Mouse (Mus musculus): Measurements from ENCODE around the gene Ifnar2. TPM values are rescaled to one million over a fixed set of nuclear protein-coding genes. Genes with fewer than 3 reads are reported as not detected.

Gene Ifnar2
- total and polyA plus RNA-seq, 2 experiments from 2014 or later = 31.0 to 49.8 TPM

DNA sequence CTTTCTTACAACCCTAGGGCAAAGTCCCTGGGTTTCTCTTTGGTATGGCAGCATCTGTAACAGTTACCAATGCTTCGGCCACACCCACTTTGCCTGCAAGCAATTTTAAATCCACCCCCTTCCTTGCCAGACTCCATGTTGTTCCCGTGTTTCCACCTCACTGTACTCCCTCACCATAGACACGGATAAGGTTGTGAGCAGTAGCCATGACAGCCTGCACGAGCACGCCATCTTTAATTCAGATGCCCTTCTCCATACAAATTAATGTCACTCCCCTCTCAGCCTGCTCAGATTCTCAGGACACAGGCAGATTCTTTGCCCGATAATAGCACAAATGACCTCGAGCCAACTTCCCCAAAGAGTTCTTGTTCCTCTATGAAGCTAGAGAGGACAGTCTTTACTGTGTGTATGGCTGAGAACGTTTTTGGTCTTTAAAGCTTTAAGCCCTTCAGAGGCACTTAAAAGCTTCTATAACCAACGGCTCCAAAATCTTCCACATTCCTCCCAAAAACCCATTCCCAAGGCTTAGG lies 9.7 kb downstream of the Ifnar2 start:
- Histone ChIP-seq H3K9me3 (replicated peaks; ENCODE audit: control insufficient read depth, low read length) (no peaks in the 10 kb centered on the region), H3K27me3 (ENCODE audit: control insufficient read depth, insufficient read depth, low read length) (no peaks in the 10 kb centered on the region), H3K4me3 (ENCODE audit: low read depth, low read length) (no peak overlapping the region), H3K4me2 (ENCODE audit: low read depth, low read length) (no peak overlapping the region), H3K4me1 (ENCODE audit: control insufficient read depth, insufficient read depth) (peaks cover 22% of the 10 kb centered on the region), H3K27ac (ENCODE audit: low read depth) (no peak overlapping the region), H3K9ac (replicated peaks; ENCODE audit: low read depth, low read length) (no peak overlapping the region), H3K36me3 (replicated peaks; ENCODE audit: control insufficient read depth, insufficient read depth, low read length) (peaks cover 35% of the 10 kb centered on the region)
- TF ChIP-seq EP300 (IDR thresholded peaks at IDR 0.05; ENCODE audit: low read depth) = no peak
- TF ChIP-seq CTCF (IDR thresholded peaks at IDR 0.05; ENCODE audit: low read depth) = no peak
- DNase-seq (ENCODE audit: low spot score) (no peak), ATAC-seq (ENCODE audit: insufficient read depth, low read depth) (no peak)
- WGBS = 89% methylated on average over 9 of the region's 9 CpGs

DNA sequence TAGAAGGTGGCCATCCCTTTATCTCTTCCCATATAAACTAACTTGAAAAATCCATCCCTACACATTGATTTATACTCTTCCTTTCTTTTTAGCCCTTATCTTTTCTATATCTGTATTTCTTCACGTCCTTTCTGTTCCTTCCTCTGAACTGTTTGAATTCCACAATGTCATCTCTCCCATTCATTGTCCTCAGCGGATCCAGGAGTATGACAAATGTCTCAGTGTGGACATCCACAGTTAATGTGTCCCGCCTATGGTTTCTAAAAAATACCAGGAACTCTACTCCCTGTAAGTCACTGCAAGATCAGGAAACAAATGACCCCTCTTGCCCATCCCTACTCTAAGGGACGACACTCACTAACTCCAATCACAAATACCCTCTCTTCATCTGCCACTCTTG lies 11.6 kb downstream of the Ifnar2 start:
- Histone ChIP-seq H3K36me3 (replicated peaks; ENCODE audit: control insufficient read depth, insufficient read depth, low read length) (peaks cover 51% of the 10 kb centered on the region), H3K4me1 (ENCODE audit: control insufficient read depth, insufficient read depth) (peaks cover 15% of the 10 kb centered on the region), H3K9me3 (replicated peaks; ENCODE audit: control insufficient read depth, low read length) (no peaks in the 10 kb centered on the region), H3K4me3 (ENCODE audit: low read depth, low read length) (no peak overlapping the region), H3K27me3 (ENCODE audit: control insufficient read depth, insufficient read depth, low read length) (no peaks in the 10 kb centered on the region), H3K27ac (ENCODE audit: low read depth) (no peak overlapping the region), H3K4me2 (ENCODE audit: low read depth, low read length) (no peak overlapping the region), H3K9ac (replicated peaks; ENCODE audit: low read depth, low read length) (no peak overlapping the region)
- ATAC-seq (ENCODE audit: insufficient read depth, low read depth) = no peak
- TF ChIP-seq CTCF (IDR thresholded peaks at IDR 0.05; ENCODE audit: low read depth) = no peak
- no peak for TF ChIP-seq EP300 (IDR thresholded peaks at IDR 0.05; ENCODE audit: low read depth)
- WGBS = 71% methylated on average over 4 of the region's 4 CpGs
- DNase-seq (ENCODE audit: low spot score) = no peak

DNA sequence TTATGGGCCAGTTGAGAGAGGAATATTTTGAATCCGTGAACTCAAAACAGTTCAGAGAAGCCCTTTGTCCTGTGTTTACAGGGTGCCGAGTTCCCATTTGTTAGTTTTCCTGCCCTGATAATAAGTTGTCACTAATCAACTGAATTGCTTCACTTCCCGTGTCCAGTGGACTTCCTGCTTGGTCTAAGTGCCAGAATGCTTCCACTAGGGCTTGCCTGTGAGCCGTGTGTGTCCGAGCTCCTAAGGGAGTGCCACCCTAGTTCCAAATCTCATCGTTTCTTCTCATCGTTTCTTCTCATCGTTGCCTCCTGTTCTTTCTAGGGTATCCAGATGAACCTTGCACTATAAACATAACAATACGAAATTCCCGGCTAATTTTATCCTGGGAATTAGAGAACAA lies 13.0 kb downstream of the Ifnar2 start:
- Histone ChIP-seq H3K36me3 (replicated peaks; ENCODE audit: control insufficient read depth, insufficient read depth, low read length) (peaks cover 64% of the 10 kb centered on the region), H3K9ac (replicated peaks; ENCODE audit: low read depth, low read length) (no peak overlapping the region), H3K4me3 (ENCODE audit: low read depth, low read length) (no peak overlapping the region), H3K27ac (ENCODE audit: low read depth) (peak overlapping the region; percentile 62), H3K27me3 (ENCODE audit: control insufficient read depth, insufficient read depth, low read length) (no peaks in the 10 kb centered on the region), H3K4me1 (ENCODE audit: control insufficient read depth, insufficient read depth) (peaks cover 8% of the 10 kb centered on the region; the same call in 1 of the 2 replicates), H3K9me3 (replicated peaks; ENCODE audit: control insufficient read depth, low read length) (peaks cover 3% of the 10 kb centered on the region; the same call in 1 of the 2 replicates), H3K4me2 (ENCODE audit: low read depth, low read length) (no peak overlapping the region)
- DNase-seq (ENCODE audit: low spot score) (peak; percentile 61), ATAC-seq (ENCODE audit: insufficient read depth, low read depth) (peak; percentile 64; the same call in 1 of the 2 replicates)
- 37% methylated on average over 10 of the region's 10 CpGs for WGBS
- TF ChIP-seq EP300 (IDR thresholded peaks at IDR 0.05; ENCODE audit: low read depth) (no peak), CTCF (IDR thresholded peaks at IDR 0.05; ENCODE audit: low read depth) (no peak)

DNA sequence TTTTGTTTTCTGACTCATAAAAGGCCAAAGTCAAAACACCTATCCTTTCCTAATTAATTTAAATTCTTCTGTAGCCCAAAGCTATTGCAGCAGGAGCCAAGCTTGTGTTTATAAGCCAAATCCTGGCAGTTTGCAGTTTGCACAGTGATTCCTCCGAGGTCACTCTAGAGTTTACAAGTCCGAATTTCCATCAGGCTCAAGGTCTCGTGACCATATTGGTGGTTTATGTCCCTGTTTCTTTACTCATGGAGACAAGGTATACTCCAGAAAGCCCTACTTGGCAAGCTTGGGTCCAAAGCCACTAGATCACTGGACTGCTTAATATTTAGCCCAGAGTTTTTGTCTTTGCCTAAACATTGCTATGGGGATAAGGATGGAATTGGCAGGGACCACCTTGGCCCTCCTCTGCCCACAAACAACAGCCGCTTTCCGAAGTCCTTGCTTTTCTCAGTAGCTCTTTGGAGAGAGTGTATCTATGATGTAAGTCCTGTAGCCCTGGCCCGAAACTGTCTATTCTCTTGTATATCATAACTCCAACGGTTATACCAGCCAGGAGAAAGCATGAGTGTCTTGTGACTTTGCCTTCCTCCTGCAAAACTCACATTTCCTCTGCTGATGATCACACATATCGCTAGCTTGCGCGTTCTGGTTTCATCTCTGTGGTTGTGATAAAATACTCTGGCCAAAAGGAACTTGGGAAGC lies 14.0 kb downstream of the Ifnar2 start:
- WGBS = 90% methylated on average over 10 of the region's 10 CpGs
- Histone ChIP-seq H3K4me3 (ENCODE audit: low read depth, low read length) (no peak overlapping the region), H3K36me3 (replicated peaks; ENCODE audit: control insufficient read depth, insufficient read depth, low read length) (peaks cover 67% of the 10 kb centered on the region), H3K27ac (ENCODE audit: low read depth) (no peak overlapping the region; the same call in 1 of the 2 replicates), H3K4me2 (ENCODE audit: low read depth, low read length) (no peak overlapping the region), H3K9me3 (replicated peaks; ENCODE audit: control insufficient read depth, low read length) (peaks cover 3% of the 10 kb centered on the region; the same call in 1 of the 2 replicates), H3K9ac (replicated peaks; ENCODE audit: low read depth, low read length) (no peak overlapping the region), H3K27me3 (ENCODE audit: control insufficient read depth, insufficient read depth, low read length) (no peaks in the 10 kb centered on the region), H3K4me1 (ENCODE audit: control insufficient read depth, insufficient read depth) (peaks cover 8% of the 10 kb centered on the region; the same call in 1 of the 2 replicates)
- TF ChIP-seq EP300 (IDR thresholded peaks at IDR 0.05; ENCODE audit: low read depth) (no peak), CTCF (IDR thresholded peaks at IDR 0.05; ENCODE audit: low read depth) (no peak)
- ATAC-seq (ENCODE audit: insufficient read depth, low read depth) (no peak), DNase-seq (ENCODE audit: low spot score) (no peak)

DNA sequence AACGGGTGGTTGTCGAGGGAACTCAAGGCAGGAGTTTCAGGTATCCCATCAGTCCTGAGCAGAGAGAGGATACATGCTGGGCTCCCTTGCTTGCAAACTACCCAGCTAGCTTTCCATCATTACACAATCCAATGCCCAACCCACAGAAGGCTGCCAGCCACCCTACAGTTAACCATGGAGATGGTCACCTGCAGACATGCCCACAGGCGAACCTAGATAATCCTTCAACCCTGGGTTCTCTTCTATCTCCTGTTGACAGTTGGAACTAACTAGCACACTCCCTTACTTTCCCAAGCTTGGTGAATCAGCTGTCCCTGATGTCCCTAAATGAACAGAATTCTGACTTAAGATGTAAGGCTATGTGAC lies 14.5 kb downstream of the Ifnar2 start:
- no peak overlapping the region for H3K27ac ChIP-seq (ENCODE audit: low read depth)
- H3K4me2 ChIP-seq (ENCODE audit: low read depth, low read length) = no peak overlapping the region
- no peak overlapping the region for H3K9ac ChIP-seq (replicated peaks; ENCODE audit: low read depth, low read length)
- 77% methylated on average over 3 of the region's 3 CpGs for WGBS
- DNase-seq (ENCODE audit: low spot score) (no peak), ATAC-seq (ENCODE audit: insufficient read depth, low read depth) (no peak)
- H3K27me3 ChIP-seq (ENCODE audit: control insufficient read depth, insufficient read depth, low read length) = no peaks in the 10 kb centered on the region
- peaks cover 72% of the 10 kb centered on the region for H3K36me3 ChIP-seq (replicated peaks; ENCODE audit: control insufficient read depth, insufficient read depth, low read length)
- H3K4me3 ChIP-seq (ENCODE audit: low read depth, low read length) = no peak overlapping the region
- H3K9me3 ChIP-seq (replicated peaks; ENCODE audit: control insufficient read depth, low read length) = peaks cover 3% of the 10 kb centered on the region; the same call in 1 of the 2 replicates
- no peak for TF ChIP-seq EP300 (IDR thresholded peaks at IDR 0.05; ENCODE audit: low read depth)
- no peak for TF ChIP-seq CTCF (IDR thresholded peaks at IDR 0.05; ENCODE audit: low read depth)
- H3K4me1 ChIP-seq (ENCODE audit: control insufficient read depth, insufficient read depth) = peaks cover 8% of the 10 kb centered on the region; the same call in 1 of the 2 replicates
